Mouse (Mus musculus) adrenal gland, adult 18-20 months (tissue): ENCODE measurements around the gene Pttg1ip. TPM values are rescaled to one million over a fixed set of nuclear protein-coding genes. Genes with fewer than 3 reads are reported as not detected.

Experiments used
- DNase-seq, 2 experiments: peaks; one replicate each; pipeline ENCODE4 v3.0.0; 2021 to 2022; ENCODE audit warnings: low spot score in 2 of 2
- long read RNA-seq, 2 experiments: library from polyadenylated mRNA; stranded (forward); transcript quantifications; one replicate each; pipeline ENCODE4 v2.0.0; 2021
- total RNA-seq, 2 experiments: library from RNA; stranded (reverse); gene quantifications; 1 replicate in 1 of 2; 2 replicates in 1 of 2; pipeline ENCODE4 v1.2.3; 2021

Pttg1ip gene
- total RNA-seq: 100 to 1,000 TPM; 175 to 203 TPM
- long read RNA-seq, experiment 1, transcript Pttg1ip-201 (6 exons, 2,294 nt): major isoform, 255 of 267 reads
- long read RNA-seq, experiment 1, partial matches to known transcripts: 2 of 267 reads
- long read RNA-seq, experiment 1, other reads (novel, unspliced or antisense): 10 of 267 reads
- long read RNA-seq, experiment 2, transcript Pttg1ip-201 (6 exons, 2,294 nt): major isoform, 667 of 709 reads
- long read RNA-seq, experiment 2, transcript Pttg1ip-209 (3 exons, 831 nt): minor isoform, 8 of 709 reads
- long read RNA-seq, experiment 2, partial matches to known transcripts: 3 of 709 reads
- long read RNA-seq, experiment 2, other reads (novel, unspliced or antisense): 31 of 709 reads

GRCm38 (mm10) chr10:77581408-77582284, at the start of gene Pttg1ip:
TSS of gene Pttg1ip (plus strand) at chr10:77581720.
- DNase-seq: peak; percentile 91 to 94

DNA sequence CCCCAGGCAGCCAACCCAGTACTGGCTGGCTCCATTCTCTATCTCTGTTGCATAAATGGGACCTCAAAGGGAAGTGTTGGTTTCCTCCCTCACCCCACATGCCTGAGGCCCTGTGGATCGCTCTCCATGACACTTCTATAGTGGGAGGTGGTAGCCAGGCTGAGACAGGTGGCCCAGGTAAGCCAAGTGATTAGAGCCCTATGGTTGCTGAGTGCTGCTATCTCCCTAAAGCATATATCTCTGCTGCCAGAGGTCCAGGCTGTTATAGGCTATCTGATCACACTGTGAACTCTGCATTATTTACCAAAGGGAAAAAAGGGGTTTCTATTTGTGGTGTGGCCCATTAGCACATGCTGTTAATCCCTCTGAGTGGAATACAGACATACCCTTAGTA, 49.5 kb upstream of the Pttg1ip start:
- DNase-seq: no peak

DNA sequence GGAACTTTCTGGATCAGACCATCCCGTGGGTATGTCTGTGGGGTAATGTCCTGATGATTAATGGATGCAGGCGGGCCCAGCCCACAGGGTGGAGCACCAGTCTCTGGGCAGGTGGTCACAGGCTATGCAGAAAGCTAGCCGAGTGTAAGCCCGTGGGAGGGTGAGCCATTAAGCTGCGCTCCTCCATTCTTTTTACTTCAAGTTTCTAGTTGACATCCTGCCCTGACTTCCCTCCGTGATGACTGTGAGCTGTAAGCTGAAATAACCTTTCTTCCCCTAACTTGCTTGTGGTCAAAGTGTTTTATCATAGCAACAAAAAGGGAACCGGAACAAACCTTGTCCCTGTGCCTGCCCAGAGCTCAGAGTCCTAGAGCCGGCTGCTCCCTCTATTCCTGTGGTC, 44.8 kb upstream of the Pttg1ip start:
- no peak for DNase-seq

- no peak for DNase-seq
Measured at GRCm38 (mm10) chr10:77537215-77538209, 44.0 kb upstream of the Pttg1ip start.

GRCm38 (mm10) chr10:77539320-77539945, 42.1 kb upstream of the Pttg1ip start:
- no peak for DNase-seq

DNA sequence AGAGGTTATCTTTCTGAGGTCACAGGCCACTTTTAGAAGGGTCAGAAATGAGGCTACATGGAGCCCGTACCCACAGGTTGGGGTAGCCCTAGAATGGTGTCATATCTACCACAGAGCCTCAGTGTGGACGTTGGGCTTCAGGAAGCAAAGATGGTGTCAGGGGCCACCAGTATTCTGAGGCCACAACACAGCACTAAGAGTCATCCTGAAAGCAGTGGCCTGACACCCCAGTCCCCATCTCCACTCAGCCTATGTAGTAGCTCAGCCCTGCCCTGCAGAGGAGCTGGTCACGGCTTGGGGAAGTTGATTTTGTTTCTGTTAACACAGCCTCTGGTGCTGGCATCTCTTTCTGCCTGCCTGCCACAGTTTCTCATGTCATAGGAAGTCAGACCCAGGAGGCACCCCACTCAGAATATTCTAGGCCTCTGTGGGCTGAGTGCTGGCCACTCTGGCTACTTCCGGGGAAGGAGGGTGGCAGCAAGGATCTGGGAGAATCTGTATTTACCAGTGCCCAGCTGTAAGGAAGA, 40.9 kb upstream of the Pttg1ip start:
- DNase-seq: no peak

DNA sequence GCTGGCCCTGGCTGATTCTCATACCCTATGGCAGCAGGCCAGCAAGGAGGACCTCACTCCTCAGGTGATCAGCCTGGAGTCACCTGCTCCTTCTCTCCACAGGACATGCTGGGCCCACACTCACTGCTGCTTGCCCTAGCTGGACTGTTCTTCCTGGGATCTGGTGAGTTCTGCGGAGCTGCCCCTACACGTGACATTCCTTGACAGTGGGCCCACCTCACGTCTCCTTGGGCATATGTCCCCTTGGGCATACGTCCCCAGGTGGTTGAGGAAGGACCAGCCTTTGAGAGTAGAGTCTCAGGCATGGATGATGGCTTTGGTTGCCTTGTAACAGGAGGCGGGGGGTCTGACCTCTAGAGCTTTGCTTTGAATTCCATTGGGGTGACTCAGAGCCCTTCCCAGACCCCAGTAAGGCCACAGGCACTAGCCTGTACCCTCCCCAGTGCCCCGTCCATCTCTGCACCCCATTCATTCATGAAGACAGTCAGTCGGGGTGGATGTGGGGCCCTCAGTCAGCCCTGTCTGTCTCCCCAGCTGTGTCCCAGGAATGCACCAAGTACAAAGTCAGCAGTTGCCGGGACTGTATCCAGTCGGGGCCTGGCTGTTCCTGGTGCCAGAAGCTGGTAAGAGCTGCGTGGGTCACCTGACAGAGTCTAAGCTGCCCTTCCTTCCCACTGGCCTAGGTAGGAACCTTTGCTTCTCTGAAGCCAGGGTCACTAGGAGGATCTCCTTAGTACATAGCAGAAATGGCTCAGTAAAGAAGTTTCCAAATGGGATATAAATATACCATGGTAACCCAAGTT, 39.5 kb upstream of the Pttg1ip start:
- no peak for DNase-seq

DNA sequence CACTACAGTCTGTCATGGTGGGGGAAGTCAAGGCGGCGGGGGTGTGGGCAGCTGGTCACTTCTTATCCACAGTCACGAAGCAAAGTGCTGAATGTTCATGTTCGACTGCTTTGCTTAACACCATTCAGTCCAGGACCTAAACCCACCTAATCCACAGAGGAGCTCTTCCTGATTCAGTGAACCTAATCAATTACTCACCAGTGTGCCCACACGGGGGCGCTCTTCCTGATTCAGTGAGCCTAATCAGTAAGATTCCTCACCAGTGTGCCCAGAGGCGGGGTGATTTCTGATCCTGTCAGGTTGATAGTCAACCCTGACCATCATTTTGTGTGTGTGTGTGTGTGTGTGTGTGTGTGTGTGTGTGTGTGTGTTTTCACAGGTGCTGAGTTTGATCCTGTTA, 38.3 kb upstream of the Pttg1ip start:
- DNase-seq: peak in 1 of 2 experiments; percentile 68

DNA sequence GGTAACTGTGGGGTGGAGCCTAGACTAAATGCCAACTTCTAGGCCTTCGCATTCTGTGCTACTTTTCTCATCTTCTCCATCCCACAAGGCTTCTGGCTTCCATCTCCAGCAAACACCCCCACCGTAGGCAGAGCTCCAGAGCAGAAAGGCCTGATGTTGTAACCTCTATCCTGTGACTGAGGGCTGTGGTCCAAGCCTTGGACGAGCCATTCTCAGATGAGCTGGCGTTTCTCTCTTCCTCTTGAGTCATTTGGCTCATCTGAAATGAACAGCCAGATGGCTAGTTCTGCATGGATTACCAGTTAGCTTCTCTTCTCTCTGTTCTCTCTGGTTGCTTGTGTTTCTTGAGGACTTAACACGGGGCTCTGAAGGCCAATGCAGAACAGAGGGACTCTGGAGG, 36.6 kb upstream of the Pttg1ip start:
- peak in 1 of 2 experiments; percentile 49 for DNase-seq

GRCm38 (mm10) chr10:77548576-77548975, 32.9 kb upstream of the Pttg1ip start:
- DNase-seq: no peak

DNA sequence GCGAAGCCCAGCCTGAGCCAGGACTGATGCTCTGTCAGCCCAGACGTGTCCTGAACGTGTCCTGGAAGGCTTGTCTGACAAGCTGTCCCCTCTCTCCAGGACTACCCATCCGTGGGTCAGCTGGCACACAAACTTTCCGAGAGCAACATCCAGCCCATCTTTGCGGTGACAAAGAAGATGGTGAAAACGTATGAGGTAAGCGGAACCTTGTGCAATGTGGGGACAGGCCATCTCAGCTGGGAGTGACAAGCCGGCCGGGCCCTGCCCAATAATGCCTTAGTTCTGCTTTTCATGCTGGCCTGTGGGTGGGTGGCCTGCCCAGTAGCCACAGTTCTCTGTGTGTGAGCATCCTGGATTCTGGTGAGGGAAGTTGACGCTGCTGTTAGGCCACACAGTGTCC, 30.6 kb upstream of the Pttg1ip start:
- no peak for DNase-seq

- no peak for DNase-seq
Measured at GRCm38 (mm10) chr10:77552162-77552561, 29.4 kb upstream of the Pttg1ip start.

DNA sequence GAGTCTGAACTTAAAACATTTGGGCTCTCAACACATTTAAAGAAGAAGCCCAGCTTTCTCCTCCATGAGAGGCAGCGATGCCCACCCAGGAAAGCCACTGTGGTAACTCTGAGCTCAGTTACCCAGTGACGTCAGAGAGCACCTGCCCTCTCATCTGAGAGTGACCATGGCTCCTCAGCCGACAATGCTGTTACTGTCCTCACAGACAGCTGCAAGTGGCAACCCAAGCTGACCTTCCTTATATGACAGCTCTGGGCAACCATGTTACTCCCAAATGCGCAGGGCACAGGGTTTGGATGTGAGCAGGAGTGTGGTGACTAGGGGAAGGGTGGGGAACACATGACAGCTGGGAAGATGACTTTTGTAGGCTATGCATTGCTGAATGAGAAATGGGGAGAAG, 28.2 kb upstream of the Pttg1ip start:
- no peak for DNase-seq

DNA sequence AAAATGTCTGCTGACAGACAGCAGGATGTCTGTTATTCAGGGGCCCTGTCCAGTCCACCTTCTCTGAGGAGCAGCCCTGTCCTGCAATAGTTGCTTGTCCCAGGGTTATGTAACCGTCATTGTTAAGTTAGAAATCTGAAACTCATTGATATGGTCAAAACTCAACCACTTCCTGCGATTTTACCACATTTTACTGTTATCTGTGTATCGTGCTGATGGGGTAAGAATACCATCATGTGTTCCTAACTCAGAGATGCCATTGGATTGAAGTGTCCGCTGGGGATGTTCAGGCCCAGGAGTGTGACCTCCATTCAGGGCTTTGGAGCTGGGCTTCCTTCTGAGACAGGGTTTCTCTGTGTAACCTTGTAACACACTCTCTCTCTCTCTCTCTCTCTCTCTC, 26.6 kb upstream of the Pttg1ip start:
- no peak for DNase-seq

GRCm38 (mm10) chr10:77556631-77557030, 24.9 kb upstream of the Pttg1ip start:
- DNase-seq: no peak

- DNase-seq: no peak
Measured at GRCm38 (mm10) chr10:77557641-77558040, 23.9 kb upstream of the Pttg1ip start.

DNA sequence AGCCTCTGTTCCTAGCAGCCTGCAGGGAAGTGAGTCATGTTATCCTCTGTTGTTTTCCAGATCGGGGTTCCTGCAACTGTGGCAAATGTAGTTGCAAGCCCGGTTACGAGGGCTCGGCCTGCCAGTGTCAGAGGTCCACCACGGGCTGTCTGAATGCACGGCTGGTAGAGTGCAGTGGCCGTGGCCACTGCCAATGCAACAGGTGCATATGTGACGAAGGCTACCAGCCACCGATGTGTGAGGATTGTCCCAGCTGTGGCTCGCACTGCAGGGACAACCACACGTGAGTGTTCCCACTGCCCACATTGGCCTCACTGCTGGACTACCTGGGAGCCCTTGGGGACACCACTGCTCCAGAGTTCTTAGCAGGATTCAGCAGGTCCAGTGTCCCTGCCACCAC, 21.4 kb upstream of the Pttg1ip start:
- DNase-seq: no peak

DNA sequence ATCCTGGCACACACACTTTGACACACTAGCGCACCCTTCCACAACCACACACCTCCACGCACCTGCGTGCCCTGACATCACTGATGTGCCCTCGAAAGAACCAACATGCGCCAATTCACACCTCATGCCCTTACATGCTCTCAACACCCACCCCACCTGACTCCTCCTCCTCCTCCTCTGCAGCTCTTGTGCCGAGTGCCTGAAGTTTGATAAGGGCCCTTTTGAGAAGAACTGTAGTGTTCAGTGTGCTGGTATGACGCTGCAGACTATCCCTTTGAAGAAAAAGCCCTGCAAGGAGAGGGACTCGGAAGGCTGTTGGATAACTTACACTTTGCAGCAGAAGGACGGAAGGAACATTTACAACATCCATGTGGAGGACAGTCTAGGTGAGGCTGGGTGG, 20.7 kb upstream of the Pttg1ip start:
- no peak for DNase-seq

DNA sequence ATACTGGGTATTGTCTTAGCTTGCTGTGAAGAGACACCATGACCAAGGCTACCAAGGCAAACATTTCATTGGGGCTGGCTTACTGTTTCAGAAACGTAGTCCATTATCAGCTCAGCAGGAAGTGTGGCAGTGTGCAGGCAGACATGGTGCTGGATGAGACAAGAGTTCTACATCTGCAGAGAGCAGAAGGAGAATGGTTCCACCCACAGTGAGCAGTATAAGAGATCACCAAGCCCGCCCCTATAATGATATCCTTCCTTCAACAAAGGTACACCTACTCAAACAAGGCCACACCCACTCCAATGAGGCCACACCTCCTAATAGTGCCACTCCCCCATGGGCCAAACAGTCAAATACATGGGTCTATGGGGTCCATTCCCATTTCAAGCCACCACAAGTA, 20.0 kb upstream of the Pttg1ip start:
- no peak for DNase-seq

DNA sequence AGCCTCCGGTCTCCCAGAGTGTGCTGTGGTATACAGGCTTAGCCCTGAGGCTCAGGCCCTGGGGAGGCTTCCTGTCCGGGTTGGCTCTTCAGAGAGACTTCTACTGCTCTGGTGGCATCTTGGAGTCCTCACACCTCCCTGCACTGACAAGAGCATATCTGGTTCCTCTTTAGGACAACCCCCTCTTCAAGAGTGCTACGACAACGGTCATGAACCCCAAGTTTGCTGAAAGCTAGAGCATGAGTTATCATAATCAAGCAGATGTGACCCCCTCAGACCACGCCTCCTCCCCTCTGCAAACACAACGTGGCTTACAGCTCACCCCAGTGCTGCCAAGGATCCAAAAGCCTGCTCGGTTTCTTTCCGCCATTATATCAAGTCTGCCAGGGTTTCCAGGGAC, 16.5 kb upstream of the Pttg1ip start:
- no peak for DNase-seq
